ENCODE assay signal across 8 mouse cellular contexts in genomic region chr9:107541474-107542351, GRCm38 (mm10). TPM values are rescaled to one million over a fixed set of nuclear protein-coding genes. Genes with fewer than 3 reads are reported as not detected.
DNase-seq lines count a peak whose midpoint lies in the region; ATAC-seq and TF ChIP-seq lines count a peak whose summit lies in the region.

Gene Cyb561d2 (minus strand): TSS chr9:107542193.
Gene Nprl2 (plus strand): TSS chr9:107542226.

- intact Hi-C loops in heart, postnatal 36 days (cut with DNase I), result no loop called here

- peak within 1 kb of the TSS; percentile 79 for H3K4me3 ChIP-seq in G1E (ENCODE audit: low read depth, low read length)
- peak within 1 kb of the TSS; percentile 71 for H3K4me3 ChIP-seq in forebrain, embryonic 16.5 days (replicated peaks; ENCODE audit: low read length)
- H3K4me3 ChIP-seq in lung, embryonic 15.5 days, result peak within 1 kb of the TSS; percentile 83

- peaks cover 79% of the 10 kb centered on the region for H3K4me1 ChIP-seq in G1E (ENCODE audit: insufficient read depth, low read depth, low read length)
- H3K4me1 ChIP-seq in forebrain, embryonic 16.5 days (replicated peaks; ENCODE audit: control insufficient read depth, insufficient read depth, low read length), result peaks cover 54% of the 10 kb centered on the region
- peaks cover 29% of the 10 kb centered on the region for H3K4me1 ChIP-seq in lung, embryonic 15.5 days

- H3K9ac ChIP-seq in forebrain, embryonic 16.5 days (replicated peaks; ENCODE audit: low read depth, low read length), result peak within 1 kb of the TSS; percentile 69
- peak within 1 kb of the TSS; percentile 61 for H3K9ac ChIP-seq in lung, embryonic 15.5 days

- H3K9me3 ChIP-seq in G1E (replicated peaks), result no peaks in the 10 kb centered on the region
- no peaks in the 10 kb centered on the region for H3K9me3 ChIP-seq in forebrain, embryonic 16.5 days (ENCODE audit: control insufficient read depth, low read length)
- no peaks in the 10 kb centered on the region for H3K9me3 ChIP-seq in lung, embryonic 15.5 days

- H3K4me2 ChIP-seq in forebrain, embryonic 16.5 days (ENCODE audit: low read length), result peak within 1 kb of the TSS; percentile 94
- H3K4me2 ChIP-seq in lung, embryonic 15.5 days, result peak within 1 kb of the TSS; percentile 84

- peaks cover 80% of the 10 kb centered on the region for H3K36me3 ChIP-seq in G1E (replicated peaks)
- peaks cover 26% of the 10 kb centered on the region for H3K36me3 ChIP-seq in forebrain, embryonic 16.5 days (ENCODE audit: control insufficient read depth, insufficient read depth)
- H3K36me3 ChIP-seq in lung, embryonic 15.5 days, result peaks cover 37% of the 10 kb centered on the region

- peak within 1 kb of the TSS; percentile 57 for H3K27ac ChIP-seq in forebrain, embryonic 16.5 days (ENCODE audit: low read length)
- peak within 1 kb of the TSS; percentile 75 for H3K27ac ChIP-seq in lung, embryonic 15.5 days

- H3K27me3 ChIP-seq in G1E (ENCODE audit: insufficient read depth, low read length), result no peaks in the 10 kb centered on the region
- no peaks in the 10 kb centered on the region for H3K27me3 ChIP-seq in forebrain, embryonic 16.5 days (replicated peaks; ENCODE audit: control insufficient read depth, insufficient read depth, low read length)
- no peaks in the 10 kb centered on the region for H3K27me3 ChIP-seq in lung, embryonic 15.5 days

- peak; percentile 85 for ATAC-seq in G1E (ENCODE audit: extremely low read depth, insufficient number of reproducible peaks, low FRiP score, poor library complexity, severe bottlenecking)
- peak; percentile 91 for ATAC-seq in forebrain, embryonic 16.5 days
- peak; percentile 87 for ATAC-seq in lung, embryonic 15.5 days (ENCODE audit: borderline replicate concordance, extremely low read depth, low FRiP score, low TSS enrichment)

- DNase-seq in G1E (ENCODE audit: low spot score), result peak; percentile 94
- DNase-seq in cerebellum, adult 18-20 months, result peak; percentile 93 to 94
- peak; percentile 93 to 96 for DNase-seq in heart, postnatal 36 days
- peak; percentile 93 to 94 for DNase-seq in layer of hippocampus, adult 8-10 months (ENCODE audit: low spot score in 2 of 2)
- DNase-seq in ovary, adult 18-20 months (ENCODE audit: low spot score), result peak; percentile 90
- peak; percentile 97 for DNase-seq in thymus, postnatal 0 days (ENCODE audit: low spot score)

- TF ChIP-seq CTCF in G1E (IDR thresholded peaks at IDR 0.05; ENCODE audit: low read depth, low read length), result no peak

- WGBS in forebrain, embryonic 16.5 days, result under 1% methylated on average over 46 of the region's 46 CpGs
- under 1% methylated on average over 46 of the region's 46 CpGs for WGBS in lung, embryonic 15.5 days

RNA-seq across cellular contexts. Expression of gene Cyb561d2, which starts in this region (rescaled TPM):
- 1.9 TPM in 1 of 2 replicates, not detected in the other for total RNA-seq in G1E (2014; fragmentation: Nextera tagmentation)
- total RNA-seq in G1E (2017), result 23.1 and 30.2 TPM in 2 replicates
- polyA plus RNA-seq in G1E (2012), result 10.6 and 11.7 TPM in 2 replicates
- polyA plus RNA-seq in forebrain, embryonic 16.5 days (2015; fragmentation: Nextera tagmentation; extraction: Ambion mirVana), result 35.7 and 38.5 TPM in 2 replicates
- total RNA-seq in heart, postnatal 36 days (2021), result 1 to 10 TPM; 4.7 to 5.3 TPM
- total RNA-seq in layer of hippocampus, adult 8-10 months (2022), result 10 to 100 TPM; 14.7 to 18.5 (median 16.5) TPM
- 26.0 and 28.4 TPM in 2 replicates for polyA plus RNA-seq in lung, embryonic 15.5 days (2015; fragmentation: Nextera tagmentation; extraction: Ambion mirVana)
- 48.5 and 49.8 TPM in 2 replicates for polyA plus RNA-seq in thymus, postnatal 0 days (2015; fragmentation: Nextera tagmentation; extraction: Ambion mirVana)

RNA-seq across cellular contexts. Expression of gene Nprl2, which starts in this region (rescaled TPM):
- total RNA-seq in G1E (2014; fragmentation: Nextera tagmentation), result 16.3 and 22.6 TPM in 2 replicates
- total RNA-seq in G1E (2017), result 18.4 and 35.0 TPM in 2 replicates
- polyA plus RNA-seq in G1E (2012), result 1.4 and 1.7 TPM in 2 replicates
- polyA plus RNA-seq in forebrain, embryonic 16.5 days (2015; fragmentation: Nextera tagmentation; extraction: Ambion mirVana), result 88.4 and 89.8 TPM in 2 replicates
- 10 to 100 TPM; 17.5 to 18.5 TPM for total RNA-seq in heart, postnatal 36 days (2021)
- 10 to 100 TPM; 39.4 to 46.9 (median 44.5) TPM for total RNA-seq in layer of hippocampus, adult 8-10 months (2022)
- polyA plus RNA-seq in lung, embryonic 15.5 days (2015; fragmentation: Nextera tagmentation; extraction: Ambion mirVana), result 39.2 and 42.2 TPM in 2 replicates
- 47.2 and 48.4 TPM in 2 replicates for polyA plus RNA-seq in thymus, postnatal 0 days (2015; fragmentation: Nextera tagmentation; extraction: Ambion mirVana)

Comparison
In these comparisons a context has a peak if more than half of its experiments do, and no peak if none do; other contexts are left out.
1. Peak in every context shown above with its lines: DNase-seq, ATAC-seq, H3K4me3 ChIP-seq and H3K27ac ChIP-seq.
2. RNA of gene Nprl2 (polyA plus RNA-seq): 88.4 to 89.8 TPM in forebrain, embryonic 16.5 days, 47.2 to 48.4 TPM in thymus, postnatal 0 days and 39.2 to 42.2 TPM in lung, embryonic 15.5 days; 1.4 to 1.7 TPM in G1E; every median in the first group is over 10 times any median in the second.